Mouse (Mus musculus) limb, embryonic 13.5 days (tissue): Measurements from ENCODE around the gene Crocc2. TPM values are rescaled to one million over a fixed set of nuclear protein-coding genes. Genes with fewer than 3 reads are reported as not detected.

Source experiments
- ATAC-seq: fragments of 200-750 bp; cut with Nextera tagmentation; 2 replicates; pipeline ENCODE4 v1.8.0; 2017; ENCODE audit warnings: low read depth, moderate number of reproducible peaks, moderate TSS enrichment; ENCODE audit not compliant: low FRiP score
- H3K27ac ChIP-seq: fragments of 300-500 bp; sonication (generic); 2 replicates; pipeline ENCODE4 v1.5.1; 2015; ENCODE audit warnings: inconsistent platforms, mild to moderate bottlenecking, moderate library complexity
- H3K27me3 ChIP-seq: fragments of 300-500 bp; sonication (generic); 2 replicates; pipeline ENCODE4 v1.6.1; 2015; ENCODE audit warnings: mild to moderate bottlenecking, inconsistent platforms
- H3K36me3 ChIP-seq: fragments of 300-500 bp; sonication (generic); 2 replicates; pipeline ENCODE4 v1.6.1; 2015; ENCODE audit warnings: inconsistent platforms, mild to moderate bottlenecking, moderate library complexity
- H3K4me1 ChIP-seq: fragments of 300-500 bp; sonication (generic); 2 replicates; pipeline ENCODE4 v1.6.1; 2015; ENCODE audit warnings: inconsistent platforms
- H3K4me2 ChIP-seq: fragments of 300-500 bp; sonication (generic); replicated peaks from 2 replicates; pipeline ENCODE4 v1.6.1; 2015; ENCODE audit warnings: inconsistent platforms, mild to moderate bottlenecking, moderate library complexity
- H3K4me3 ChIP-seq: fragments of 300-500 bp; sonication (generic); 2 replicates; pipeline ENCODE4 v1.5.1; 2015; ENCODE audit warnings: moderate library complexity, mild to moderate bottlenecking, inconsistent platforms
- H3K9ac ChIP-seq: fragments of 300-500 bp; sonication (generic); 2 replicates; pipeline ENCODE4 v1.6.1; 2015; ENCODE audit warnings: mild to moderate bottlenecking, inconsistent platforms
- H3K9me3 ChIP-seq: fragments of 300-500 bp; sonication (generic); 2 replicates; pipeline ENCODE4 v1.6.1; 2016; ENCODE audit warnings: inconsistent platforms
- WGBS: fragments of 180-500 bp; shearing (Covaris S2); methylation state at CpG from one replicate; pipeline ENCODE4 v1.1.7; 2015; 5-methylcytosine and 5-hydroxymethylcytosine counted together
- polyA plus RNA-seq: library from polyadenylated mRNA; unstranded; fragments of >200 nt; fragmentation: Nextera tagmentation; extraction: Ambion mirVana; gene quantifications from 2 replicates; pipeline ENCODE4 v1.2.1, GENCODE M21; 2015

Crocc2 gene
- polyA plus RNA-seq, 1 experiment from 2014 or later: 0.31 TPM

DNA sequence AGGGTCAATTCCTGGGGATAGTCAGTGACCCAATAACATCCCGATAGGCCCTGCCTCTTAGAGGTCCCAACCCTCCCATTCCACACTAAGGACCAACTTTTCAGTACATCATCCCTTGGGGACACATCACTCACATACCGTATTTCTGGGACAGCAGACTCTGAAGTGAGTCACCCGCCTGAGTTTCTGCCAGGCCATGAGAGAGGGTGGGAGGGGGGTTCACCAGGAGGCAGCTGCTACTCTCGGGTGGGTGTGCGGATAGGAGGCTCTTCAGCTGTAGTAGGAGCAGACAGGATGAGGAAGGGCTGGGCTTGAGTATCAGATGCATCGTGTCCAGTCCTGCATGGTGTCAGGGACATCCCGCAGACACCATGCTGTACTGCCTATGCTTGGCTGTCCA lies 28.8 kb upstream of the Crocc2 start:
- Histone ChIP-seq H3K27ac (no peak overlapping the region), H3K9ac (no peak overlapping the region), H3K36me3 (no peaks in the 10 kb centered on the region), H3K4me2 (no peak overlapping the region), H3K9me3 (no peaks in the 10 kb centered on the region), H3K4me3 (no peak overlapping the region), H3K4me1 (no peaks in the 10 kb centered on the region), H3K27me3 (no peaks in the 10 kb centered on the region)
- 82% methylated on average over 7 of the region's 7 CpGs for WGBS
- no peak for ATAC-seq

- Histone ChIP-seq H3K9me3 (no peaks in the 10 kb centered on the region), H3K4me1 (no peaks in the 10 kb centered on the region), H3K4me3 (no peak overlapping the region), H3K27ac (no peak overlapping the region), H3K4me2 (no peak overlapping the region), H3K27me3 (no peaks in the 10 kb centered on the region), H3K36me3 (no peaks in the 10 kb centered on the region), H3K9ac (no peak overlapping the region)
- 80% methylated on average over 1 of the region's 1 CpGs for WGBS
- ATAC-seq: no peak
These were observed 25.7 kb upstream of the Crocc2 start for GRCm38 (mm10) chr1:93142871-93143270.

GRCm38 (mm10) chr1:93144176-93144575 lies 24.3 kb upstream of the Crocc2 start:
- no peak overlapping the region for H3K4me2 ChIP-seq
- 0 out of 2 replicates have a peak, but pooled peaks cover 2% of the 10 kb centered on the region for H3K27me3 ChIP-seq
- H3K27ac ChIP-seq: no peak overlapping the region
- no peak overlapping the region for H3K9ac ChIP-seq
- H3K4me1 ChIP-seq: no peaks in the 10 kb centered on the region
- no peak for ATAC-seq
- H3K9me3 ChIP-seq: no peaks in the 10 kb centered on the region
- H3K36me3 ChIP-seq: no peaks in the 10 kb centered on the region
- 77% methylated on average over 9 of the region's 9 CpGs for WGBS
- H3K4me3 ChIP-seq: no peak overlapping the region

- Histone ChIP-seq H3K27me3 (0 out of 2 replicates have a peak, but pooled peaks cover 2% of the 10 kb centered on the region), H3K4me1 (no peaks in the 10 kb centered on the region), H3K27ac (no peak overlapping the region), H3K4me2 (no peak overlapping the region), H3K9me3 (no peaks in the 10 kb centered on the region), H3K9ac (no peak overlapping the region), H3K36me3 (no peaks in the 10 kb centered on the region), H3K4me3 (no peak overlapping the region)
- ATAC-seq: no peak
- 66% methylated on average over 2 of the region's 2 CpGs for WGBS
These were observed 17.4 kb upstream of the Crocc2 start for GRCm38 (mm10) chr1:93150907-93151661.

- no peaks in the 10 kb centered on the region for H3K27me3 ChIP-seq
- 70% methylated on average over 4 of the region's 4 CpGs for WGBS
- no peak overlapping the region for H3K27ac ChIP-seq
- ATAC-seq: no peak
- H3K4me1 ChIP-seq: peaks cover 10% of the 10 kb centered on the region; the same call in 1 of the 2 replicates
- no peak overlapping the region for H3K4me3 ChIP-seq
- no peaks in the 10 kb centered on the region for H3K36me3 ChIP-seq
- H3K9ac ChIP-seq: no peak overlapping the region
- no peaks in the 10 kb centered on the region for H3K9me3 ChIP-seq
- no peak overlapping the region for H3K4me2 ChIP-seq
These were observed 11.0 kb upstream of the Crocc2 start for GRCm38 (mm10) chr1:93157566-93157965.

DNA sequence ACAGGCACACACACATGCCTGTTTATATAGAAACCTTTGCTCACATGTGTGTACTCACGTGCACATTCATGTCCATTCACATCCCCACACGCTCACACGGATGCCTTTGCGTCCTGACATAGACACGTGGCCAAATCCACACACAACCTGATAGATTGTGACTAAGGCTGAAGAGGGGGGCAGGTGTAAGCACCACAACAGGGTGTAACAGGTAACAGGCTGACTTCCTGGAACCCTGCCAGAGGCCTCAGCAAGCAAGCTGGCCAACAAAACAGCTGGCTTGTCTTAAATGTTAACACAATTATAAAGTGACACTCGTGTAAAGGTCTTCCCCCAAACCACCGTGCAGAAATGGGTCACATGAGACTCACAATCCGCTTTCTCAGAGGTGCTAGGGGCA lies 9.6 kb upstream of the Crocc2 start:
- H3K4me1 ChIP-seq: peaks cover 10% of the 10 kb centered on the region; the same call in 1 of the 2 replicates
- no peaks in the 10 kb centered on the region for H3K36me3 ChIP-seq
- no peak overlapping the region for H3K4me3 ChIP-seq
- no peak overlapping the region for H3K4me2 ChIP-seq
- ATAC-seq: no peak
- 62% methylated on average over 8 of the region's 8 CpGs for WGBS
- no peak overlapping the region for H3K9ac ChIP-seq
- H3K27me3 ChIP-seq: no peaks in the 10 kb centered on the region
- no peaks in the 10 kb centered on the region for H3K9me3 ChIP-seq
- H3K27ac ChIP-seq: no peak overlapping the region

DNA sequence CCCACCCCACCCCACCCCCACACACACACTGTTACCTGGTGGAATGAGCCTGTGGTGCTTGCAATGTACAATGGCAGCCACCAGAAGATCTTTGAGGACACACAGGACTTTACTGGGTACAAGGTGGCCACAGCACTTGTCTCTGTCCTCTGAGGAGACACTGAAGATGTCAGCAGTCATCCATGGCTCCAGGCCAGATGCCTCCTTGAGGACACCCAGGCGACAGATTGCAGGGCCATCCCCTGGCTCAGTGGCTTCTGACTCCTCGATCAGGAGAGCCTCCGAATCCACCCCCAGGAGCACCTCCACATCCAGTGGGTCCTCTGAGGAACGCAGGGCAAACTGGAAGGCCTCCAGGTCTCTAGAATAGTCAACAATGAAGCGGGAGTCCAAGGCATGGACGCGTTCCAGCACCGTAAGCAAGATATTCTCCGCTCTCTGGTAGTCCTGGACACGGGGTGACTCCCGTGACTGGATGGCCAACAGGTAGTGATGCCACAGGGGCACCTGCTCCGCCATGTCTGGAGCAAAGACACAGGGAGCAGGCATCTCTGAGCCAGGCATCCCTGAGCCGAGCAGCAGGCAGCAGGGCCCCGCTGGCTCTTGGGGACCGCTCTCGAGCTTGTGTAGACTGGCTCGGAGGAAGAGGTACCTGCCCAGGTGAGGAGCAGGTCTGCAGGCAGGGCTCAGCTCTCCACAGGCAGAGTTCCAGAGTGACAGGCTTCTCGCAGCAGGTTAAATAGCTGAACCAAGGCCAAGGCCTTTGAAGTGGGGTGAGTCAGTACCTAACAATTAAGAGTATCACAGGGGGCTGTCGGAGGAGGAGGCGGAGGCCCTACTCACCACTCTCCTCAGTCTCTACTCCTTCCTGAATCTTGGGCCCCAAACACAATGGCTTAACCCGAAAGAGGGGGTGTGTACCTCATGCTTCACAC lies 8.7 kb upstream of the Crocc2 start:
- no peak overlapping the region for H3K4me2 ChIP-seq
- H3K27me3 ChIP-seq: no peaks in the 10 kb centered on the region
- peaks cover 10% of the 10 kb centered on the region; the same call in 1 of the 2 replicates for H3K4me1 ChIP-seq
- no peak overlapping the region for H3K27ac ChIP-seq
- no peak for ATAC-seq
- WGBS: 82% methylated on average over 21 of the region's 21 CpGs
- H3K9ac ChIP-seq: no peak overlapping the region
- H3K9me3 ChIP-seq: no peaks in the 10 kb centered on the region
- H3K36me3 ChIP-seq: no peaks in the 10 kb centered on the region
- H3K4me3 ChIP-seq: no peak overlapping the region

DNA sequence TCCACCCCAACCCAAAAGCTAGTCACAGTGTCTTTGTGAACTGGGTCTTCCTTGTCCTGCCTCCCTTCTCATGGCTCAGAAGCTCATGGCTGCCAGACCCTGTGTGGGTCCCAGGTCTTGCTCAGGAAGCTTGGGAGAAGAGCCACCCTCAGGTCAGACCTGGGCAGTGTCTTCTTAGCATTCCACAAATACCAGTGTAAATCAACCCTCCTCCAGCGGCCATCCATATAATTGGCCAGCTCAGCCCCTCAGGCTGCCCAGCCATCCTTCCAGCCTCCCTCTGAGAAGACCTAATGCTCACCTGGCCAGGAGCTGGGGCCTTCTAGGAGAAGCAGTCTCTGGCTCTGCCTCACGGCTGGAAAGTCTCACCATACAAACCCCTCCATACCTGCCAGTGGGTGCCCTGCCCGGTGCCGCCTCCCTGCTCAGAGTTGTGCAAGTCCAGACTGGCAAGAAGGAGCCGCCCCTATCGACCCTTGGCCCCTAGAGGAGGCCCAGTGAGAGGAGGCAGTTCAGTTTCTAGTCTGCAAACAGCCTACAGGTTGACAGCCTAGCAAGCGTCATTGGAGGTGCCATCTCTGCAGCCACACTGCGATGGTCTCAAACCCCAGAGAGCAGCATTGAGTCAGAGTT lies 7.9 kb upstream of the Crocc2 start, which contains the start of gene 2310007B03Rik:
Gene 2310007B03Rik (minus strand): TSS at position 448 of the 633 bp plus-strand sequence.
- Histone ChIP-seq H3K36me3 (no peaks in the 10 kb centered on the region), H3K27ac (no peak within 1 kb of the TSS), H3K4me2 (no peak within 1 kb of the TSS), H3K9ac (no peak within 1 kb of the TSS), H3K4me1 (peaks cover 10% of the 10 kb centered on the region; the same call in 1 of the 2 replicates), H3K27me3 (no peaks in the 10 kb centered on the region), H3K9me3 (no peaks in the 10 kb centered on the region), H3K4me3 (no peak within 1 kb of the TSS)
- WGBS: 78% methylated on average over 8 of the region's 8 CpGs
- ATAC-seq: no peak

DNA sequence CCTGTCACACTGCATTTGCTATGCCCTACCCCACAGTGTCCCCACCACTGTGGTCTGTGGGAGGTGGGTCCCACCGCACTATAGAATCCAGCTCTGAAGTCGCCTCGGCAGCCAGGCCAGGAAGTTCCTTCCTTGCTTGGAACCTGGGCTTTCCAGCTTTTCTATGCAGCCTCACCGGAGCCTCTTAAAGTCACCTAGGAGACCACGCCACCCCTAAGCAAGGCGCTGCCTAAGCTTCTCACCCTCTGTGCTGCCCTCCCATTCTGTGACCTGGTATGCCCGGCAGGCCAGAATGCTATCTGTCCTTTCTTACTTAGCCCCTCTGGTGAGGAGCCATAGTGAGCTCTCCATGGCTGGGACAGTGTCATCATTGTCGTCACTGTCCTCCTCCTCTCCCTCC lies 7.2 kb upstream of the Crocc2 start:
- Histone ChIP-seq H3K9me3 (no peaks in the 10 kb centered on the region), H3K36me3 (no peaks in the 10 kb centered on the region), H3K27me3 (no peaks in the 10 kb centered on the region), H3K9ac (no peak overlapping the region), H3K27ac (no peak overlapping the region), H3K4me3 (no peak overlapping the region), H3K4me2 (no peak overlapping the region), H3K4me1 (peaks cover 10% of the 10 kb centered on the region; the same call in 1 of the 2 replicates)
- 73% methylated on average over 8 of the region's 8 CpGs for WGBS
- no peak for ATAC-seq

GRCm38 (mm10) chr1:93161921-93162320 lies 6.6 kb upstream of the Crocc2 start:
- WGBS: 75% methylated on average over 10 of the region's 10 CpGs
- no peak overlapping the region for H3K4me2 ChIP-seq
- no peaks in the 10 kb centered on the region for H3K27me3 ChIP-seq
- H3K9me3 ChIP-seq: no peaks in the 10 kb centered on the region
- ATAC-seq: no peak
- no peak overlapping the region for H3K9ac ChIP-seq
- H3K4me3 ChIP-seq: no peak overlapping the region
- no peaks in the 10 kb centered on the region for H3K36me3 ChIP-seq
- H3K27ac ChIP-seq: no peak overlapping the region
- H3K4me1 ChIP-seq: peaks cover 10% of the 10 kb centered on the region; the same call in 1 of the 2 replicates

- WGBS: 74% methylated on average over 7 of the region's 7 CpGs
- H3K27ac ChIP-seq: no peak overlapping the region
- no peak for ATAC-seq
These were observed 5.9 kb upstream of the Crocc2 start for GRCm38 (mm10) chr1:93162588-93162987.

DNA sequence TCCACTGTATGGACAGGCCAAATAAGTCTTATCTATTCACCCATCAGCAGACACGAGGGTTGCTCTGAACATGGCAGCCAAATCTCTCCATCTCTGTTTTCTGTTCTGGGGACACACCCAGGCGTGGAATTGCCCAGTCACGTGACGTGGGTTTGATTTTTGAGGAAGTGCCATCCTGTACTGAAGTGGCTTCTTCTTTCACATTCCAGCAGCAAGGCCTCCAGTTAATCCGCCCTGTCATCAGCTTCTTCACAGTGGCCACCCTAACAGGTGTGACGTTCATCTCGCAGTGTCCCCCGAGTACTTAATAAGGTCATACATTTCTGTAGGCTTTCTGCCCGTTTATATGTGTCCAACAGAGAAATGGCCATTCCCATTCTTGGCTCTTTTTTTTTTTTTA lies 3.1 kb upstream of the Crocc2 start:
- no peaks in the 10 kb centered on the region for H3K27me3 ChIP-seq
- H3K27ac ChIP-seq: no peak overlapping the region
- no peak for ATAC-seq
- H3K9ac ChIP-seq: no peak overlapping the region
- 0 out of 2 replicates have a peak, but pooled peaks cover 4% of the 10 kb centered on the region for H3K4me1 ChIP-seq
- H3K4me2 ChIP-seq: no peak overlapping the region
- WGBS: 80% methylated on average over 9 of the region's 9 CpGs
- H3K9me3 ChIP-seq: no peaks in the 10 kb centered on the region
- no peak overlapping the region for H3K4me3 ChIP-seq
- no peaks in the 10 kb centered on the region for H3K36me3 ChIP-seq

More at GRCm38 (mm10) chr1:93162588-93162987, 5.9 kb upstream of the Crocc2 start:
- Histone ChIP-seq H3K36me3 (no peaks in the 10 kb centered on the region), H3K4me2 (no peak overlapping the region), H3K27me3 (no peaks in the 10 kb centered on the region), H3K9me3 (no peaks in the 10 kb centered on the region), H3K4me3 (no peak overlapping the region), H3K4me1 (peaks cover 10% of the 10 kb centered on the region; the same call in 1 of the 2 replicates), H3K9ac (no peak overlapping the region)
